Mouse (Mus musculus) megakaryocyte, embryonic 14.5 days (primary cell): Measurements from ENCODE around the gene Grk5. TPM values are rescaled to one million over a fixed set of nuclear protein-coding genes. Genes with fewer than 3 reads are reported as not detected.

Source experiments
- H3K27me3 ChIP-seq: replicated peaks from 2 replicates; pipeline ENCODE3; 2012; ENCODE audit warnings: inconsistent platforms
- H3K36me3 ChIP-seq: replicated peaks from 2 replicates; pipeline ENCODE3; 2012; ENCODE audit warnings: low read length, inconsistent platforms, mixed read lengths
- H3K4me1 ChIP-seq: 2 replicates; pipeline ENCODE4 v1.6.1; 2012; ENCODE audit warnings: inconsistent platforms
- H3K4me3 ChIP-seq: replicated peaks from 2 replicates; pipeline ENCODE3; 2012; ENCODE audit warnings: moderate library complexity, mild to moderate bottlenecking, inconsistent platforms
- H3K9me3 ChIP-seq: 2 replicates; pipeline ENCODE4 v1.6.1; 2012; ENCODE audit warnings: inconsistent platforms
- FLI1 ChIP-seq: IDR thresholded peaks from 2 replicates; pipeline ENCODE4 v1.6.1; 2012; ENCODE audit warnings: low read length, inconsistent platforms, mixed read lengths
- GATA1 ChIP-seq: IDR thresholded peaks from 3 replicates; pipeline ENCODE4 v1.6.1; 2012; ENCODE audit warnings: mixed read lengths, low read length, inconsistent platforms, borderline replicate concordance
- polyA plus RNA-seq: library from polyadenylated mRNA; stranded (reverse); fragments of >175 nt; gene quantifications from 2 replicates; pipeline ENCODE4 v1.2.3, GENCODE M21; 2012; ENCODE audit warnings: low replicate concordance; ENCODE audit not compliant: insufficient read depth

The Grk5 gene
- polyA plus RNA-seq, 1 experiment = 5.0 TPM

- H3K9me3 ChIP-seq = peaks cover 8% of the 10 kb centered on the region; the same call in 1 of the 2 replicates
- no peak for TF ChIP-seq GATA1
- no peak for TF ChIP-seq FLI1
- H3K4me3 ChIP-seq = no peak overlapping the region
These were observed 161.6 kb downstream of the Grk5 start for GRCm38 (mm10) chr19:61051151-61051550.

DNA sequence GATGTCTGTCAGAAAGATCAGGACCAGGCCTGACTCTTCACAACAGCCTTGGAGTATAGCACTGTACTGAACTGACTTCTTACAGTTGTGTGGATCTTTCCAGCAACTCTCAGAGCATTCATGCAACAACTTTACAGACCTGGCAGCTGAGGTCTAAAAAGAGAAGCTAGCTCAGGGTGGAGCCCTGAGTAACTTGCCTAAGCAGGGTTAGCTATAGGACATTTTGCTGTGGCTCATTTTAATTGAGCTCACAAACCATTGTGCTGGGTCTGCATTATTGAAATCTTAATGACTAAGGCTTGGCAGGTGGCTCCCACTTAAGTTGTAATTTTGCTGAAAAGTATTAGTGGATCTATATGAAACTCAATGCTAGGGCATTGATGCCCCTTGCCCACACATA, 162.5 kb downstream of the Grk5 start:
- no peaks in the 10 kb centered on the region for H3K27me3 ChIP-seq
- peaks cover 8% of the 10 kb centered on the region; the same call in 1 of the 2 replicates for H3K4me1 ChIP-seq
- no peak overlapping the region for H3K4me3 ChIP-seq
- H3K9me3 ChIP-seq = peaks cover 8% of the 10 kb centered on the region; the same call in 1 of the 2 replicates
- peaks cover 6% of the 10 kb centered on the region for H3K36me3 ChIP-seq
- TF ChIP-seq FLI1 (no peak), GATA1 (no peak)

More at GRCm38 (mm10) chr19:61051151-61051550, 161.6 kb downstream of the Grk5 start:
- H3K36me3 ChIP-seq = peaks cover 8% of the 10 kb centered on the region
- H3K27me3 ChIP-seq = no peaks in the 10 kb centered on the region
- peaks cover 10% of the 10 kb centered on the region; the same call in 1 of the 2 replicates for H3K4me1 ChIP-seq

GRCm38 (mm10) chr19:61052786-61053185, 163.2 kb downstream of the Grk5 start:
- Histone ChIP-seq H3K4me1 (peaks cover 8% of the 10 kb centered on the region; the same call in 1 of the 2 replicates), H3K36me3 (peaks cover 6% of the 10 kb centered on the region), H3K9me3 (peaks cover 8% of the 10 kb centered on the region; the same call in 1 of the 2 replicates), H3K4me3 (no peak overlapping the region), H3K27me3 (no peaks in the 10 kb centered on the region)
- TF ChIP-seq FLI1 (no peak), GATA1 (no peak)

GRCm38 (mm10) chr19:61056783-61057410, 167.3 kb downstream of the Grk5 start:
- H3K9me3 ChIP-seq = peaks cover 8% of the 10 kb centered on the region; the same call in 1 of the 2 replicates
- no peak overlapping the region for H3K4me3 ChIP-seq
- H3K36me3 ChIP-seq = peaks cover 3% of the 10 kb centered on the region
- H3K27me3 ChIP-seq = no peaks in the 10 kb centered on the region
- TF ChIP-seq FLI1 (no peak), GATA1 (no peak)
- peaks cover 9% of the 10 kb centered on the region for H3K4me1 ChIP-seq

GRCm38 (mm10) chr19:61057581-61057980, 168.0 kb downstream of the Grk5 start:
- Histone ChIP-seq H3K36me3 (peaks cover 3% of the 10 kb centered on the region), H3K4me1 (peaks cover 4% of the 10 kb centered on the region), H3K4me3 (no peak overlapping the region), H3K9me3 (peaks cover 8% of the 10 kb centered on the region; the same call in 1 of the 2 replicates), H3K27me3 (no peaks in the 10 kb centered on the region)
- TF ChIP-seq FLI1 = no peak
- no peak for TF ChIP-seq GATA1

- H3K27me3 ChIP-seq = no peaks in the 10 kb centered on the region
- peaks cover 9% of the 10 kb centered on the region for H3K36me3 ChIP-seq
- TF ChIP-seq GATA1 (no peak), FLI1 (no peak)
- peaks cover 14% of the 10 kb centered on the region for H3K4me1 ChIP-seq
- H3K4me3 ChIP-seq = no peak overlapping the region
- no peaks in the 10 kb centered on the region for H3K9me3 ChIP-seq
These were observed 174.8 kb downstream of the Grk5 start for GRCm38 (mm10) chr19:61064386-61064785.

- Histone ChIP-seq H3K27me3 (no peaks in the 10 kb centered on the region), H3K9me3 (no peaks in the 10 kb centered on the region), H3K36me3 (peaks cover 11% of the 10 kb centered on the region), H3K4me1 (peaks cover 14% of the 10 kb centered on the region), H3K4me3 (no peak overlapping the region)
- no peak for TF ChIP-seq GATA1
- TF ChIP-seq FLI1 = no peak
These were observed 175.5 kb downstream of the Grk5 start for GRCm38 (mm10) chr19:61065011-61065410.

- peaks cover 24% of the 10 kb centered on the region for H3K4me1 ChIP-seq
- H3K36me3 ChIP-seq = peaks cover 68% of the 10 kb centered on the region
These were observed 189.1 kb downstream of the Grk5 start for GRCm38 (mm10) chr19:61078622-61079021.

GRCm38 (mm10) chr19:61080251-61080749, 190.8 kb downstream of the Grk5 start:
- peaks cover under 1% of the 10 kb centered on the region for H3K27me3 ChIP-seq
- H3K4me3 ChIP-seq = no peak overlapping the region
- H3K9me3 ChIP-seq = no peaks in the 10 kb centered on the region
- peaks cover 75% of the 10 kb centered on the region for H3K36me3 ChIP-seq
- H3K4me1 ChIP-seq = peaks cover 37% of the 10 kb centered on the region
- TF ChIP-seq FLI1 (no peak), GATA1 (no peak)

More at GRCm38 (mm10) chr19:61078622-61079021, 189.1 kb downstream of the Grk5 start:
- Histone ChIP-seq H3K9me3 (no peaks in the 10 kb centered on the region), H3K4me3 (no peak overlapping the region), H3K27me3 (peaks cover 2% of the 10 kb centered on the region)
- TF ChIP-seq FLI1 = no peak
- no peak for TF ChIP-seq GATA1

DNA sequence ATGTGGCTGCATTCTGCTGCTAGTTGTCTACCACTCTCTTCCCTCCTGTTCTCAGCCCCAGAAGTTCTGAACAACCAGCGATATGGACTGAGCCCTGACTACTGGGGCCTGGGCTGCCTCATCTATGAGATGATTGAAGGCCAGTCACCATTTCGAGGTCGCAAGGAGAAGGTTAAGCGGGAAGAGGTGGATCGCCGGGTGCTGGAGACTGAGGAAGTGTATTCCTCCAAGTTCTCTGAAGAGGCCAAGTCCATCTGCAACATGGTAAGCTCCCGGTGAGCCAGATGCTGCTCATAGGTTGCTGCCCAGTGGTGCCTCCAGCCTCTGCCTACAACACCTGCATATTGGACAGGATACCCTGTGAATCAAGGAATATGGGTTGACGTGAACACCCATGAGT, 193.5 kb downstream of the Grk5 start:
- no peaks in the 10 kb centered on the region for H3K27me3 ChIP-seq
- no peaks in the 10 kb centered on the region for H3K9me3 ChIP-seq
- peaks cover 79% of the 10 kb centered on the region for H3K36me3 ChIP-seq
- TF ChIP-seq GATA1 (no peak), FLI1 (no peak)
- no peak overlapping the region for H3K4me3 ChIP-seq
- peaks cover 37% of the 10 kb centered on the region for H3K4me1 ChIP-seq
